Mouse (Mus musculus) MEL (cell line): ENCODE data around the gene Ppp1r32.

Experiments
- CTCF ChIP-seq, 3 experiments: IDR thresholded peaks in 2 of 3; conservative IDR thresholded peaks in 1 of 3; 2 replicates each; pipeline ENCODE4 v1.5.1; 2011 to 2012; ENCODE audit warnings: low read length in 3 of 3, low read depth in 2 of 3, mild to moderate bottlenecking in 2 of 3, improper control_type of control experiment in 1 of 3, inconsistent platforms in 1 of 3, mixed read lengths in 1 of 3, moderate library complexity in 1 of 3; ENCODE audit not compliant: control insufficient read depth in 1 of 3, insufficient read depth in 1 of 3, poor library complexity in 1 of 3, severe bottlenecking in 1 of 3
- EP300 ChIP-seq, 2 experiments: IDR thresholded peaks; 2 replicates each; pipeline ENCODE4 v1.6.1; 2011; ENCODE audit warnings: improper control_type of control experiment in 2 of 2, low read length in 2 of 2, low read depth in 1 of 2, mild to moderate bottlenecking in 1 of 2
- GABPA ChIP-seq: IDR thresholded peaks from 2 replicates; pipeline ENCODE4 v1.6.1; 2012; ENCODE audit warnings: low read depth, mild to moderate bottlenecking, inconsistent platforms, low read length, improper control_type of control experiment, moderate library complexity
- GATA1 ChIP-seq: IDR thresholded peaks from 2 replicates; pipeline ENCODE4 v1.6.1; 2011; ENCODE audit warnings: low read depth, low read length, improper control_type of control experiment
- KAT2A ChIP-seq: conservative IDR thresholded peaks from 2 replicates; pipeline ENCODE4 v1.6.1; 2012; ENCODE audit warnings: low read depth, low read length, improper control_type of control experiment, inconsistent platforms
- MAX ChIP-seq: IDR thresholded peaks from 2 replicates; pipeline ENCODE4 v1.6.1; 2011; ENCODE audit warnings: low read length, improper control_type of control experiment
- MAZ ChIP-seq: IDR thresholded peaks from 2 replicates; pipeline ENCODE4 v1.6.1; 2012; ENCODE audit warnings: low read depth, mild to moderate bottlenecking, inconsistent platforms, low read length, improper control_type of control experiment
- POLR2A ChIP-seq, 2 experiments: IDR thresholded peaks; 2 replicates each; pipeline ENCODE4 v1.6.1; 2011 to 2012; ENCODE audit warnings: low read length in 2 of 2, mild to moderate bottlenecking in 2 of 2, control low read depth in 1 of 2, improper control_type of control experiment in 1 of 2, low read depth in 1 of 2, moderate library complexity in 1 of 2; ENCODE audit not compliant: control insufficient read depth in 1 of 2, insufficient read depth in 1 of 2, poor library complexity in 1 of 2
- RAD21 ChIP-seq: IDR thresholded peaks from 2 replicates; pipeline ENCODE4 v1.6.1; 2011; ENCODE audit warnings: mild to moderate bottlenecking, low read depth, low read length, improper control_type of control experiment
- RCOR1 ChIP-seq: IDR thresholded peaks from 2 replicates; pipeline ENCODE4 v1.6.1; 2012; ENCODE audit warnings: low read depth, mild to moderate bottlenecking, inconsistent platforms, low read length, improper control_type of control experiment
- ZKSCAN1 ChIP-seq: IDR thresholded peaks from 2 replicates; pipeline ENCODE4 v1.6.1; 2012; ENCODE audit warnings: low read depth, mild to moderate bottlenecking, inconsistent platforms, low read length, improper control_type of control experiment, moderate library complexity
- ZMIZ1 ChIP-seq: IDR thresholded peaks from 2 replicates; pipeline ENCODE4 v1.6.1; 2012; ENCODE audit warnings: low read depth, mild to moderate bottlenecking, inconsistent platforms, low read length, improper control_type of control experiment, moderate library complexity
- ZNF384 ChIP-seq: IDR thresholded peaks from 2 replicates; pipeline ENCODE4 v1.6.1; 2012; ENCODE audit warnings: low read depth, mild to moderate bottlenecking, inconsistent platforms, low read length, improper control_type of control experiment

GRCm38 (mm10) chr19:10444685-10445369, 37.9 kb downstream of the Ppp1r32 start:
- no peak for TF ChIP-seq POLR2A (IDR thresholded peaks at IDR 0.05; ENCODE audit: control insufficient read depth in 1 of 2, insufficient read depth in 1 of 2, low read depth in 1 of 2, low read length in 2 of 2, poor library complexity in 1 of 2)
- TF ChIP-seq ZMIZ1, result no peak
- TF ChIP-seq CTCF (IDR thresholded peaks at IDR 0.05 in 2 of 3, conservative IDR thresholded peaks at IDR 0.05 in 1 of 3; ENCODE audit: control insufficient read depth in 1 of 3, insufficient read depth in 1 of 3, low read depth in 2 of 3, low read length in 3 of 3, poor library complexity in 1 of 3, severe bottlenecking in 1 of 3), result no peak
- TF ChIP-seq GABPA, result no peak
- no peak for TF ChIP-seq RCOR1
- no peak for TF ChIP-seq ZNF384
- TF ChIP-seq RAD21, result no peak
- no peak for TF ChIP-seq MAZ
- peak; percentile 44; the same call in 1 of the 2 replicates for TF ChIP-seq GATA1
- no peak for TF ChIP-seq MAX
- TF ChIP-seq ZKSCAN1, result no peak
- peak in 1 of 2 experiments; percentile 35; a peak in 1 of 4 replicates for TF ChIP-seq EP300 (IDR thresholded peaks at IDR 0.05; ENCODE audit: low read depth in 1 of 2, low read length in 2 of 2)
- TF ChIP-seq KAT2A, result no peak
